Mouse (Mus musculus) lung, postnatal 0 days (tissue): ENCODE measurements around the gene Taar7d.
"Not testable (repeated sequence)": the region's sequence is repeated elsewhere in the genome, so short reads cannot be mapped to it uniquely, and the experiment has no call there.

Experiments
- CTCF ChIP-seq: IDR thresholded peaks from 2 replicates; pipeline ENCODE4 v1.5.1; 2016; ENCODE audit warnings: antibody characterized with exemption, mild to moderate bottlenecking
- EP300 ChIP-seq: IDR thresholded peaks from 2 replicates; pipeline ENCODE4 v1.6.1; 2016; ENCODE audit warnings: antibody characterized with exemption, mild to moderate bottlenecking, control low read depth

DNA sequence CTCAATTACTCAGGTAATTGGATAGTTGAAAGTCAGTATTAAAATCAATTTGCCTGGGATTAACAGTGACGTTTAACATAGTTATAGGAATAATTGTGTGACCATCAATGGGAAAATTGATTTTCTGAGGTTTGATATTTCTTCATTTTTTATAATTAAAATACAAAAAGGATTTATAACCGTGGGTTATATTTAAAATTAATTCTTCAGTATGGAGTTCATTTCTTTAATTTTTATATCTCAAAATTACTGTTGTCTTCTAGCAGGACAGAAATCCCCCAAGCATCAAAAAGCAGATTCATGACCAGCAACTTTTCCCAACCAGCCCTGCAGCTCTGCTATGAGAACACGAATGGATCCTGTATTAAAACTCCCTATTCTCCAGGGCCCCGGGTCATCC is 49.2 kb downstream of the Taar7d start, which contains the start of gene Taar8a:
- not testable (repeated sequence) for TF ChIP-seq CTCF, EP300
